In the genomic region with DNA sequence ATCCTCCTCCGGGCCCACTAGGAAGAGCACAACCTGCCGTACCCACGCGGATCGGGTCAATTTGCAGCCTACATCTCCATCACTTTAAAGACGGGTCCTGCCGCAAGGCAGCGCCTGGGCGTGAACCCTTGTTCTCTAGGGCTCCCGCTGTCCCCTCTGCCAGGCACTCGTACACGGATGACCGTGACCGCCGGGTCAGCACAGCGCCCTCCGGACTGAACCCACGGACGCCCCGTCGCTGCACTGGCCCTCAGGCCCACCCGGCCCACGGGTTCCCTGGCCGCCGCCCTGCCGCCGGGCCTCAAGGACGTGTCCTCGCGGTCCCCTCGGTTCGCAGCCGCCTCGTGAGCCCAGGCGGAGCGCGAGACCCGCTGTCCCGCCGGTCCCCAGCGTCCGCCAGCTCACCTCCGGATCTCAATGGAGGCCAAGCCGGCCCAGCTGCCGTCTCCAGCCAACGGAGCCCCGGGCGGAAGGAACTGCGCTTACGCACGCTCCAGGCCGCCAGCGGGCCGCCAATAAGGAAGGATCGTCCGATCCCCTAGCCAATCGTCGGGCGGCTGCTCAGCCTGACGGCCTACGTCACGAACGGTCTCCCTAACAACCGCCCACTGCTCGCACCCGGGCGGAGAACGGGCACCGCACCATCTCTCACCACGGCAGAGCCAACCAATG, we compare ENCODE assay signal across 8 mouse cellular contexts. TPM values are rescaled to one million over a fixed set of nuclear protein-coding genes. Genes with fewer than 3 reads are reported as not detected.
A peak's percentile ranks its signal among the peaks of the same experiment; 100 is the strongest.
DNase-seq lines count a peak whose midpoint lies in the region; ATAC-seq and TF ChIP-seq lines count a peak whose summit lies in the region.

Hmgcr (minus strand) TSS at position 531 of the 672 bp plus-strand sequence.

- H3K4me2 ChIP-seq in forebrain, embryonic 12.5 days: peak within 1 kb of the TSS; percentile 79
- peak within 1 kb of the TSS; percentile 88 for H3K4me2 ChIP-seq in heart, postnatal 0 days (ENCODE audit: low read depth, low read length)
- peak within 1 kb of the TSS; percentile 88 for H3K4me2 ChIP-seq in liver, embryonic 16.5 days (ENCODE audit: low read depth, low read length)
- H3K4me2 ChIP-seq in neural tube, embryonic 13.5 days: peak within 1 kb of the TSS; percentile 88

- H3K9ac ChIP-seq in forebrain, embryonic 12.5 days: peak within 1 kb of the TSS; percentile 97
- H3K9ac ChIP-seq in heart, postnatal 0 days (replicated peaks; ENCODE audit: low read depth, low read length): peak within 1 kb of the TSS; percentile 84
- peak within 1 kb of the TSS; percentile 99 for H3K9ac ChIP-seq in liver, embryonic 16.5 days (ENCODE audit: low read depth, low read length)
- peak within 1 kb of the TSS; percentile 98 for H3K9ac ChIP-seq in neural tube, embryonic 13.5 days

- H3K36me3 ChIP-seq in E14TG2a.4 (ENCODE audit: insufficient read depth, low read length): peaks cover 33% of the 10 kb centered on the region
- peaks cover 11% of the 10 kb centered on the region for H3K36me3 ChIP-seq in forebrain, embryonic 12.5 days (replicated peaks)
- peaks cover 12% of the 10 kb centered on the region for H3K36me3 ChIP-seq in heart, postnatal 0 days (replicated peaks; ENCODE audit: control insufficient read depth, insufficient read depth, low read length)
- H3K36me3 ChIP-seq in liver, embryonic 16.5 days (ENCODE audit: control insufficient read depth, insufficient read depth): peaks cover 6% of the 10 kb centered on the region
- H3K36me3 ChIP-seq in neural tube, embryonic 13.5 days: peaks cover 10% of the 10 kb centered on the region
- H3K36me3 ChIP-seq in testis, adult 2 months (ENCODE audit: control insufficient read depth, insufficient read depth, low read length): no peaks in the 10 kb centered on the region; the same call in 1 of the 2 replicates

- peak; percentile 64; the same call in 1 of the 2 replicates for TF ChIP-seq EP300 in heart, postnatal 0 days (IDR thresholded peaks at IDR 0.05; ENCODE audit: low read depth)

- peaks cover 70% of the 10 kb centered on the region for H3K4me1 ChIP-seq in E14TG2a.4 (replicated peaks; ENCODE audit: low read depth, low read length)
- peaks cover 40% of the 10 kb centered on the region for H3K4me1 ChIP-seq in forebrain, embryonic 12.5 days
- peaks cover 16% of the 10 kb centered on the region for H3K4me1 ChIP-seq in heart, postnatal 0 days (ENCODE audit: control insufficient read depth, insufficient read depth)
- peaks cover 23% of the 10 kb centered on the region for H3K4me1 ChIP-seq in liver, embryonic 16.5 days (ENCODE audit: control insufficient read depth, low read depth, low read length)
- peaks cover 43% of the 10 kb centered on the region for H3K4me1 ChIP-seq in neural tube, embryonic 13.5 days (replicated peaks)
- peaks cover 8% of the 10 kb centered on the region for H3K4me1 ChIP-seq in testis, adult 2 months (ENCODE audit: control insufficient read depth, insufficient read depth, low read length)

- peak; percentile 94 for DNase-seq in c-Kit-positive CD71-positive TER-119-positive erythroid progenitor cells, embryonic 14.5 days (ENCODE audit: low spot score)
- DNase-seq in heart, postnatal 0 days (ENCODE audit: low spot score): peak; percentile 97
- DNase-seq in kidney, postnatal 4 days: peak; percentile 96 to 98

- WGBS in forebrain, embryonic 12.5 days: under 1% methylated on average over 69 of the region's 70 CpGs
- under 1% methylated on average over 70 of the region's 70 CpGs for WGBS in heart, postnatal 0 days
- under 1% methylated on average over 70 of the region's 70 CpGs for WGBS in liver, embryonic 16.5 days (ENCODE audit: insufficient replicate concordance)
- WGBS in neural tube, embryonic 13.5 days: under 1% methylated on average over 65 of the region's 70 CpGs

- no peak for TF ChIP-seq CTCF in E14TG2a.4 (conservative IDR thresholded peaks at IDR 0.05; ENCODE audit: low read length)
- no peak; the same call in 1 of the 2 replicates for TF ChIP-seq CTCF in heart, postnatal 0 days (IDR thresholded peaks at IDR 0.05; ENCODE audit: low read depth)
- TF ChIP-seq CTCF in testis, adult 2 months (IDR thresholded peaks at IDR 0.05; ENCODE audit: control insufficient read depth, insufficient read depth, insufficient replicate concordance, low read depth, low read length): no peak

- TF ChIP-seq POLR2A in testis, adult 2 months (IDR thresholded peaks at IDR 0.05; ENCODE audit: control insufficient read depth, low read depth, low read length): peak; percentile 78

- H3K27ac ChIP-seq in forebrain, embryonic 12.5 days: peak within 1 kb of the TSS; percentile 97
- peak within 1 kb of the TSS; percentile 91 for H3K27ac ChIP-seq in heart, postnatal 0 days (ENCODE audit: low read depth)
- H3K27ac ChIP-seq in liver, embryonic 16.5 days (ENCODE audit: low read length): peak within 1 kb of the TSS; percentile 95
- H3K27ac ChIP-seq in neural tube, embryonic 13.5 days (replicated peaks): peak within 1 kb of the TSS; percentile 98
- H3K27ac ChIP-seq in testis, adult 2 months (ENCODE audit: control insufficient read depth, insufficient read depth, low read depth, low read length): peak within 1 kb of the TSS; percentile 88

- H3K4me3 ChIP-seq in E14TG2a.4 (replicated peaks; ENCODE audit: low read length): peak within 1 kb of the TSS; percentile 95
- H3K4me3 ChIP-seq in forebrain, embryonic 12.5 days (replicated peaks): peak within 1 kb of the TSS; percentile 98
- peak within 1 kb of the TSS; percentile 86 for H3K4me3 ChIP-seq in heart, postnatal 0 days (ENCODE audit: low read depth, low read length)
- H3K4me3 ChIP-seq in liver, embryonic 16.5 days (ENCODE audit: low read depth, low read length): peak within 1 kb of the TSS; percentile 99
- H3K4me3 ChIP-seq in neural tube, embryonic 13.5 days: peak within 1 kb of the TSS; percentile 99
- H3K4me3 ChIP-seq in testis, adult 2 months (ENCODE audit: control insufficient read depth, low read depth, low read length): peak within 1 kb of the TSS; percentile 95

- H3K9me3 ChIP-seq in E14TG2a.4 (ENCODE audit: low read length): no peaks in the 10 kb centered on the region
- no peaks in the 10 kb centered on the region for H3K9me3 ChIP-seq in forebrain, embryonic 12.5 days
- no peaks in the 10 kb centered on the region for H3K9me3 ChIP-seq in heart, postnatal 0 days (replicated peaks; ENCODE audit: control insufficient read depth, low read length)
- no peaks in the 10 kb centered on the region for H3K9me3 ChIP-seq in liver, embryonic 16.5 days (replicated peaks; ENCODE audit: control insufficient read depth, low read length)
- H3K9me3 ChIP-seq in neural tube, embryonic 13.5 days: no peaks in the 10 kb centered on the region

- H3K27me3 ChIP-seq in E14TG2a.4 (ENCODE audit: insufficient read depth, low read length): no peaks in the 10 kb centered on the region
- no peaks in the 10 kb centered on the region for H3K27me3 ChIP-seq in forebrain, embryonic 12.5 days
- H3K27me3 ChIP-seq in heart, postnatal 0 days (ENCODE audit: control insufficient read depth, insufficient read depth, low read length): no peaks in the 10 kb centered on the region
- no peaks in the 10 kb centered on the region for H3K27me3 ChIP-seq in liver, embryonic 16.5 days (ENCODE audit: control insufficient read depth, insufficient read depth, low read depth, low read length)
- no peaks in the 10 kb centered on the region for H3K27me3 ChIP-seq in neural tube, embryonic 13.5 days
- H3K27me3 ChIP-seq in testis, adult 2 months (ENCODE audit: control insufficient read depth, insufficient read depth, low read length): no peaks in the 10 kb centered on the region

- ATAC-seq in forebrain, embryonic 12.5 days (ENCODE audit: low FRiP score): peak; percentile 100
- peak; percentile 100 for ATAC-seq in heart, postnatal 0 days (ENCODE audit: insufficient read depth, low read depth)
- ATAC-seq in liver, embryonic 16.5 days (ENCODE audit: low read depth): peak; percentile 99
- peak; percentile 100 for ATAC-seq in neural tube, embryonic 13.5 days (ENCODE audit: low read depth)

RNA-seq across cellular contexts. Expression of gene Hmgcr, which starts in this region (rescaled TPM):
- 187 and 205 TPM in 2 replicates for polyA plus RNA-seq in forebrain, embryonic 12.5 days (2016; fragmentation: Nextera tagmentation; extraction: Ambion mirVana)
- total RNA-seq in heart, postnatal 0 days (2014; rRNA removed; ENCODE audit: low replicate concordance): 19.8 and 48.7 TPM in 2 replicates
- polyA plus RNA-seq in heart, postnatal 0 days (2015; fragmentation: Nextera tagmentation; extraction: Ambion mirVana): 10.6 and 13.8 TPM in 2 replicates
- polyA plus RNA-seq in liver, embryonic 16.5 days (2015; fragmentation: Nextera tagmentation; extraction: Ambion mirVana): 98.2 and 101 TPM in 2 replicates
- 129 and 134 TPM in 2 replicates for polyA plus RNA-seq in neural tube, embryonic 13.5 days (2015; fragmentation: Nextera tagmentation; extraction: Ambion mirVana)
- polyA plus RNA-seq in testis, adult 2 months (2012; rRNA removed): 59.9 and 67.3 TPM in 2 replicates

Comparison
In these comparisons a context has a peak if more than half of its experiments do, and no peak if none do; other contexts are left out.
1. Peak in every context shown above with its lines: DNase-seq, ATAC-seq, H3K4me3 ChIP-seq and H3K27ac ChIP-seq.